Mouse (Mus musculus) liver, embryonic 14.5 days (tissue): ENCODE measurements around the gene Abca7. TPM values are rescaled to one million over a fixed set of nuclear protein-coding genes. Genes with fewer than 3 reads are reported as not detected.

ENCODE experiments used
- ATAC-seq: fragments of 200-750 bp; cut with Nextera tagmentation; 2 replicates; pipeline ENCODE4 v1.8.0; 2017; ENCODE audit warnings: moderate number of reproducible peaks, mild to moderate bottlenecking, moderate library complexity; ENCODE audit not compliant: insufficient read depth
- DNase-seq, 3 experiments: peaks; one replicate each; pipeline ENCODE4 v3.0.0-alpha.2; 2012 to 2013; ENCODE audit warnings: low read depth in 3 of 3, low spot score in 3 of 3
- H3K27ac ChIP-seq: fragments of 300-500 bp; sonication (generic); 2 replicates; pipeline ENCODE4 v1.5.1; 2014; ENCODE audit warnings: moderate library complexity, mild to moderate bottlenecking, control low read depth, inconsistent platforms
- H3K27me3 ChIP-seq: fragments of 300-500 bp; sonication (generic); 2 replicates; pipeline ENCODE4 v1.6.1; 2014; ENCODE audit warnings: mild to moderate bottlenecking, low read length, moderate library complexity; ENCODE audit not compliant: control insufficient read depth, insufficient read depth
- H3K36me3 ChIP-seq: fragments of 300-500 bp; sonication (generic); replicated peaks from 2 replicates; pipeline ENCODE4 v1.6.1; 2014; ENCODE audit warnings: low read depth; ENCODE audit not compliant: control insufficient read depth, insufficient read depth
- H3K4me1 ChIP-seq, 2 experiments: fragments of 200-500 bp in 1 of 2; fragments of 300-500 bp in 1 of 2; sonication (generic) in 1 of 2; replicated peaks; 2 replicates each; pipeline ENCODE4 v1.6.1; 2012 to 2014; ENCODE audit warnings: antibody characterized with exemption in 1 of 2, inconsistent platforms in 1 of 2, low read length in 1 of 2; ENCODE audit not compliant: control insufficient read depth in 2 of 2, insufficient read depth in 2 of 2
- H3K4me2 ChIP-seq: fragments of 300-500 bp; sonication (generic); 2 replicates; pipeline ENCODE4 v1.6.1; 2014; ENCODE audit warnings: low read depth, mild to moderate bottlenecking, control low read depth, moderate library complexity
- H3K4me3 ChIP-seq, 2 experiments: fragments of 200-500 bp in 1 of 2; fragments of 300-500 bp in 1 of 2; sonication (generic) in 1 of 2; 2 replicates each; pipeline ENCODE4 v1.5.1; 2012 to 2014; ENCODE audit warnings: low read depth in 2 of 2, low read length in 2 of 2, mild to moderate bottlenecking in 2 of 2, control low read depth in 1 of 2, inconsistent platforms in 1 of 2, moderate library complexity in 1 of 2; ENCODE audit not compliant: insufficient read depth in 1 of 2
- H3K9ac ChIP-seq: fragments of 300-500 bp; sonication (generic); replicated peaks from 2 replicates; pipeline ENCODE4 v1.6.1; 2014; ENCODE audit warnings: mild to moderate bottlenecking, control low read depth, moderate library complexity
- H3K9me3 ChIP-seq: fragments of 300-500 bp; sonication (generic); 2 replicates; pipeline ENCODE4 v1.6.1; 2016; ENCODE audit warnings: low read length, mixed read lengths; ENCODE audit not compliant: control insufficient read depth
- CTCF ChIP-seq: IDR thresholded peaks from 2 replicates; pipeline ENCODE4 v1.5.1; 2016; ENCODE audit warnings: antibody characterized with exemption, low read depth, control low read depth
- EP300 ChIP-seq: IDR thresholded peaks from 2 replicates; pipeline ENCODE4 v1.6.1; 2016; ENCODE audit warnings: antibody characterized with exemption, low read depth
- WGBS: fragments of 180-500 bp; shearing (Covaris S2); extraction: QIAGEN DNeasy Blood & Tissue Kit; methylation state at CpG from one replicate; pipeline ENCODE4 v1.1.7; 2014; ENCODE audit not compliant: insufficient replicate concordance; 5-methylcytosine and 5-hydroxymethylcytosine counted together
- polyA plus RNA-seq, 2 experiments: library from polyadenylated mRNA; depleted of rRNA in 1 of 2; stranded (reverse) in 1 of 2; unstranded in 1 of 2; fragments of >200 nt; fragmentation: Nextera tagmentation in 1 of 2; extraction: Ambion mirVana in 1 of 2; gene quantifications; 2 replicates each; pipeline versions ENCODE4 v1.2.1 to v1.2.3; 2012 to 2014

Abca7 gene
- polyA plus RNA-seq, 2 experiments = 4.9 to 11.2 TPM

DNA sequence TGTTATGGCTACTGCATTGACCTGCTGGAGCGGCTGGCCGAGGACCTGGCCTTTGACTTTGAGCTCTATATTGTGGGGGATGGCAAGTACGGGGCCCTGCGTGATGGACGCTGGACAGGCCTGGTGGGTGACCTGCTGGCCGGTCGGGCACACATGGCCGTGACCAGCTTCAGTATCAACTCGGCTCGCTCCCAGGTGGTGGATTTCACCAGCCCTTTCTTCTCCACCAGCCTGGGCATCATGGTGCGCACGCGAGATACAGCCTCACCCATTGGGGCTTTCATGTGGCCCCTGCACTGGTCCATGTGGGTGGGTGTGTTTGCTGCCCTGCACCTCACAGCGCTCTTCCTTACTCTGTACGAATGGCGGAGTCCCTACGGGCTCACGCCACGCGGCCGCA, 22.2 kb upstream of the Abca7 start:
- TF ChIP-seq EP300 (no peak), CTCF (no peak)
- Histone ChIP-seq H3K9me3 (peaks cover 13% of the 10 kb centered on the region), H3K27me3 (peaks cover 22% of the 10 kb centered on the region), H3K4me2 (no peak overlapping the region), H3K4me1 (no peaks in the 10 kb centered on the region), H3K27ac (no peak overlapping the region), H3K9ac (no peak overlapping the region), H3K4me3 (no peak overlapping the region), H3K36me3 (peaks cover 35% of the 10 kb centered on the region)
- no peak for ATAC-seq
- WGBS = 90% methylated on average over 21 of the region's 21 CpGs
- DNase-seq = no peak

- 66% methylated on average over 8 of the region's 8 CpGs for WGBS
- H3K4me2 ChIP-seq = no peak overlapping the region
- no peak for ATAC-seq
Measured at GRCm38 (mm10) chr10:79974668-79975067, 21.6 kb upstream of the Abca7 start.

GRCm38 (mm10) chr10:79976071-79976721, 20.1 kb upstream of the Abca7 start:
- Histone ChIP-seq H3K9ac (no peak overlapping the region), H3K9me3 (peaks cover 13% of the 10 kb centered on the region), H3K4me3 (no peak overlapping the region), H3K4me2 (no peak overlapping the region), H3K27ac (no peak overlapping the region), H3K36me3 (peaks cover 37% of the 10 kb centered on the region), H3K4me1 (no peaks in the 10 kb centered on the region), H3K27me3 (peaks cover 9% of the 10 kb centered on the region)
- 88% methylated on average over 28 of the region's 28 CpGs for WGBS
- DNase-seq = no peak
- ATAC-seq = no peak
- TF ChIP-seq CTCF = no peak
- no peak for TF ChIP-seq EP300

More at GRCm38 (mm10) chr10:79974668-79975067, 21.6 kb upstream of the Abca7 start:
- Histone ChIP-seq H3K9me3 (peaks cover 13% of the 10 kb centered on the region), H3K27me3 (peaks cover 22% of the 10 kb centered on the region), H3K4me3 (no peak overlapping the region), H3K9ac (no peak overlapping the region), H3K36me3 (peaks cover 37% of the 10 kb centered on the region), H3K4me1 (no peaks in the 10 kb centered on the region), H3K27ac (no peak overlapping the region)
- no peak for DNase-seq
- TF ChIP-seq EP300 (no peak), CTCF (no peak)

GRCm38 (mm10) chr10:79976722-79977107, 19.6 kb upstream of the Abca7 start:
- DNase-seq = no peak
- Histone ChIP-seq H3K4me2 (no peak overlapping the region), H3K4me1 (no peaks in the 10 kb centered on the region), H3K4me3 (no peak overlapping the region), H3K9me3 (peaks cover 13% of the 10 kb centered on the region), H3K27ac (no peak overlapping the region), H3K9ac (no peak overlapping the region), H3K36me3 (peaks cover 37% of the 10 kb centered on the region), H3K27me3 (peaks cover 4% of the 10 kb centered on the region)
- TF ChIP-seq CTCF = no peak
- no peak for TF ChIP-seq EP300
- ATAC-seq = no peak
- WGBS = 91% methylated on average over 36 of the region's 36 CpGs

- no peak for TF ChIP-seq EP300
- no peak for TF ChIP-seq CTCF
- DNase-seq = no peak
- H3K4me3 ChIP-seq = no peak overlapping the region
- H3K4me1 ChIP-seq = no peaks in the 10 kb centered on the region; a peak in 1 of 4 replicates
- H3K4me2 ChIP-seq = no peak overlapping the region
- H3K27ac ChIP-seq = no peak overlapping the region
- H3K27me3 ChIP-seq = no peaks in the 10 kb centered on the region; the same call in 1 of the 2 replicates
- H3K9ac ChIP-seq = no peak overlapping the region
- H3K9me3 ChIP-seq = peaks cover 13% of the 10 kb centered on the region
- H3K36me3 ChIP-seq = peaks cover 37% of the 10 kb centered on the region
- no peak for ATAC-seq
- 96% methylated on average over 28 of the region's 28 CpGs for WGBS
Measured at GRCm38 (mm10) chr10:79977324-79977723, 19.0 kb upstream of the Abca7 start.
